Mouse (Mus musculus): Measurements from ENCODE around the gene Tspan12.
A peak's percentile ranks its signal among the peaks of the same experiment; 100 is the strongest.
"Not testable (repeated sequence)": the region's sequence is repeated elsewhere in the genome, so short reads cannot be mapped to it uniquely, and the experiment has no call there.

Gene Tspan12

DNA sequence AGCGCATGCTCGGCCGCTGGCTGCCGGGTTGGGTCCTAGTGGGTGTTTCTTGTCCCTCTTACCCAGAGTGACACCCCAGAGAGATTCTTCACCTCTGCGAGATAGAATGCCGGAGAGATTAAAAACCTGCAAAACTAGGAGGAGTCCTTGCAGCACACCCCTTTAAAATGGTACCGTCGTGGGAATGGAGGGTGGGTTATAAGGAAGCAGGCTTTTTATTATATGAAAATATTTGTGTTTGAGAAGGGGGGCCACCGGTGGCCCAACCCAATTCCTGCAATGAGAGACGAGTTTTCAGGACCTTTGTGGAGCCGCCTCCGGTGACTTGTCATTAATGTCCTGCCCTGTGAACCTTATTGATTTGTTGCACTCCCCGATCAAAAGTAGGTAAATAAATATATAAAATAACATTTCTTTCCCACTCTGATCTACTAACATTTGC lies at the start of gene Tspan12:
Tspan12 (minus strand) TSS at position 172 of the 442 bp plus-strand sequence.
- DNase-seq (ENCODE audit: low spot score): no peak

DNA sequence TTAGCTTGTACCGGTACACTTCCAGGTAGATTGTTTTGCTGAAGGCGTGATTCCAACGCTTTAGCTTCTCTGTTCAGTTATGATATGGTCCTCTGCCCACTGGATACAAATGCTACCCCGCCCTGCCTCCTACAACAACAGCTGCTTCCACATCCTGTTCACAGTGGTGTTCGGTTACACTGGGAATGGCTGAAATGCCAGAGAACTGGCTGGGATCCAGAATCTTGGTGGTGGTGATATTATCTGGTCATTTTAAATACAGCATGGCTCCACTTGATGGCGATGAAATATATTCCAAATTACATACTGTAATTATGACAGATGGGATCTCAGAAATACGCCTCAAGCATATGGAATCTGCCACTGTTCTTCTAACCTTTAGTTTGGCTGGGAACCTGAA lies 42.1 kb upstream of the Tspan12 start:
- peak; percentile 9 for DNase-seq (ENCODE audit: low spot score)

DNA sequence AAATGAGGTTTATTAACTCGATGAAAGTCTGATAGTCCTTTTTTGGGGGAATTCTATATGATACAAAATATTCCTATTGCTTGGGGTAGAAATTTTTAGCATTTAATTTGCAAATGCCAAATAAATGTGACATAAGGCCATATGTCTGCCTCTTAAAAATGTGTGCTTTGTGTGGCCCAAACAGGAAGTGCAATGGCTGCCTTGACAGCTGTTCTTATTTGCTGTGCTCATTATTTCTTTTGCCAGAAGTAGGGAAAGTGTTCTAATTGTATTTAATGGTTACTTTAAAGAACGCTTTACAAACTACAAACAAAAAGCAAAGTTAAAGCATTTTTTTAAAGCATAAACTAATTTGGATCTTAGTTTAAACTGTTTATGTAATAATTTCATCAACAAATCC lies 36.8 kb upstream of the Tspan12 start:
- no peak for DNase-seq (ENCODE audit: low spot score)

DNA sequence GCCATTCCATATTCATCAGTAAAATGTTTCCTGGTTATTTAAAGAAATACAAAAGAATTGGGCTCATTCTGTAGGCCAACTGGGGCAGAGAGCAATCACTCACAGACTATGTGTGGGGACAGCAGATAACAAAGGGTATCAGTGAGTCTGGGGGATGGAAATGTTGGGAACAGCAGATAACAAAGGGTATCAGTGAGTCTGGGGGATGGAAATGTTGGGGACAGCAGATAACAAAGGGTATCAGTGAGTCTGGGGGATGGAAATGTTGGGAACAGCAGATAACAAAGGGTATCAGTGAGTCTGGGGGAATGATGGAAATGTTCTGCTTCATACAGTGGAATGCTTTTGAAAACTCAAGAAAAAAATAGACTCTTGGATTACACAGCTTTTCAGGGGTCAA lies 35.7 kb upstream of the Tspan12 start:
- not testable (repeated sequence) for DNase-seq (ENCODE audit: low spot score)

DNA sequence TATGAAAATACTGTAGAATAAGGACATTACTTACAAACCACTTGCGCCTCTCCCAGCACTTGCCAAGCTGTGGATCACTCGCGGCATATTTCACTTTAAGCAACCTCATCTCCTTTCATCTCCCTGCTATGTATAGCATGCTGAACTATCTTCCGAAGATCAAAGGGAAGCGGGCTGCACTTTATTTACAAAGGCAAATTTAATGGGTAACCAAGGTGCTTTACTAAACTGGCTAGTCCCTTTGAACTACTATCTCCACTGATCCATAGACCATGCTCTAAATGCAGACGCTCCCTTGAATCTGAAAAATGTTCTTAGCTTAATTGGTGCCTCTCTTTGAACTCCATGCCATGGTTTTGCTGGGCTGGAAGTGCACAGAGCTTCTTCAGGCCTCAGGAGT lies 27.2 kb upstream of the Tspan12 start:
- DNase-seq (ENCODE audit: low spot score): no peak

DNA sequence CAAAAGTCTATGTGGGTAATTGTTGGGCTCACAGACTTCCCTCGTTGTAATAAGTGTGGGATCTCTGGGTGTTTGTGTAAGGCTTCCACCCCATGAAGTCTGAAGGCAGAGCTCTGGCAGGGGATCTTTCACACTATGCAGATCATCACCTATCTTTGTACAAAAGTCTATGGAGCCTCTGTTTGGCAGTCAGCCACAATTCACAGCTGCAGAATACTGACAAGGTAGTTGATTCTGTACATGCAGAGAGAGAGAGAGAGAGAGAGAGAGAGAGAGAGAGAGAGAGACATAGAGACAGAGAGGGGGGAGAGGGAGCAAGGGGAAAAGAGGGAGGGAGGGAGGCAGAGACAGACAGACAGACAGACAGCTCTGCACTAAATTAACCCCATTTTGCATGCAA lies 15.0 kb upstream of the Tspan12 start:
- no peak for DNase-seq (ENCODE audit: low spot score)

DNA sequence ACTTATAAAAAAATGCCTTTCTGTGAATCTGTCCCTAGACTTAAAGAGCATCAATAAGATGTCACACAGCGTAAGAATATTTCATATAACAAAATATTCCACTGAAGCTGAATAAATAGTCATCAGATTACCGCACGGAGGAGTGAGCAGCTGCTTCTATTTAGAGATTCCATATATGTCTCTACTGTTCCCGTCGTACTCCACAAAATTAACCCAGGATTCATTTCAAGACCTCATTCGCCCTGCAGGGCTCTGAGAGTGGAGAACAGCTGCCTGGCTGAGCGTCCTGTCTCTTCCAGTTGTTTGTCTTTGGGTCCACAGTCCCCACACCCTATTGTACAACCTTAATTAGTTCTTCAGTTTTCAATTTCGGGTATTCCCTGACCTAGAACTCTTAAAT lies 11.9 kb upstream of the Tspan12 start:
- no peak for DNase-seq (ENCODE audit: low spot score)

GRCm38 (mm10) chr6:21863561-21863960 lies 11.2 kb upstream of the Tspan12 start:
- DNase-seq (ENCODE audit: low spot score): no peak

DNA sequence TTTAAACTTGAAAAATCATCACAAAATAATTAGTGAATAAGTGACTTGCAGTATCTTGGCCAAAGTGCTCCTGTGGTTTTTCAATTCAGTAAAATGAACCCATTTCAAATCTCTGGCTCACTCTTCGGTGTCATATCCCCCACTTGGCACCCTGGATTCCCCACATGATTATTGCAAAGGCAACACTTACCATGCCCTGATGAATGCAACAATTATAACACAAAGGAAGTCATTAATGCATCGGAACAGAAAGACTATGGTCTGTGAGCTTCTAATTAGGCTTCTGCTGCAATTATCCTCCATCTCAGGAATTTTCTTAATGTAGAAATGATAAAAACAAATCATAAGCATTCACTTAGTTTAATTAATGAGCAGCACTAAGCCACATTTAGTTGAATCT lies 9.0 kb upstream of the Tspan12 start:
- no peak for DNase-seq (ENCODE audit: low spot score)

GRCm38 (mm10) chr6:21857843-21858242 lies 5.5 kb upstream of the Tspan12 start:
- no peak for DNase-seq (ENCODE audit: low spot score)

DNA sequence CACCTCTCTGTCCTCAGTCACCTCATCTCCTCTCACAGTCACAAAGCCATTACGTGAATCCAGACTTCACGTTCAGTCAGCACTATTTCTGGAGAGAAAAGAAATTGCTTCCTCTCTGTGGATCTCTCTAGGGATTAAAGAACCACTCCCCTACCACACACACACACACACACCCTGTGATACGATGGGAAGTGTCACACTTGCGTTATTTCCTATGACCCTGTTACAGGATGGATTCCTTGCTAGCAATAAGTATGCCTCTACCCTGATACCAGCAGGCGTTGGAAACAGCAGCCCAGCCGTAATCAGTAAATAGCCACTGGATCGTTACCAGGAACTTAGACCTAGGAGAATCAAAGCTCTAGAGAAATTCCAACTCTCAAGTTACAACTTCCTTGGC lies 3.6 kb upstream of the Tspan12 start:
- no peak for DNase-seq (ENCODE audit: low spot score)

DNA sequence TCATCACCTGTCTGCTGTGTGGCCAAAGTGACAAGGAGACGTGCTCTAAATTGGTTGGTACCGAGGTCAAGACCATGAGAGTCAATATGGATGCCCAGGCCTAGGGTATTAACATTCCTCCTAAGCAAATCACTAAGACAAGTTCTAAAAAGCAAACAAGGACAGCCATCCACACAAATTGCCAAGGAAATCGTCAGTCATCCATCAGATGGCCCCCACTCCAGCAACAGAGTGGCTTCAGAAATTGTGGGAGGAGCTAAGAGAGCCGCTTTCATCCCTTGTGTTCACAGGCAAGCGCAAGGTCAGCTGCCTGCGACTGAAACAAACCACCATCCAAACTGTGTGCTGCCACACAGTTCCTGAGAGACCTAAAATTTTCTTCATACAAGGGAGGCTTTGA lies 1.0 kb upstream of the Tspan12 start:
- no peak for DNase-seq (ENCODE audit: low spot score)

- DNase-seq (ENCODE audit: low spot score): peak; percentile 81
These were observed 545 bp downstream of the Tspan12 start for GRCm38 (mm10) chr6:21851596-21852343.

DNA sequence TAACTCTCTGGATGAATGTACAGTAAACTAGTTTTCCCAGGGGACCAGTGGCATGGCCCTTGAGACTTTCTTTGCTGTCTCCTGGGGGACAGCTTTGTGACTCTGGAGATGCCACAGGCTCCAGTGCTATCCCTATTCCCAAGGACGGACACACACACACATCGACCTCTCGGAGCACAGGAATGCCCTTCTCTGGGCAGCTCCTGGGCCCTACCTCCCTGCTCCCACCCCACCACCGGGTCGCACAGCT lies 1.0 kb downstream of the Tspan12 start:
- DNase-seq (ENCODE audit: low spot score): no peak

GRCm38 (mm10) chr6:21850526-21851345 lies 1.6 kb downstream of the Tspan12 start:
- DNase-seq (ENCODE audit: low spot score): no peak

GRCm38 (mm10) chr6:21848808-21849207 lies 3.5 kb downstream of the Tspan12 start:
- no peak for DNase-seq (ENCODE audit: low spot score)

DNA sequence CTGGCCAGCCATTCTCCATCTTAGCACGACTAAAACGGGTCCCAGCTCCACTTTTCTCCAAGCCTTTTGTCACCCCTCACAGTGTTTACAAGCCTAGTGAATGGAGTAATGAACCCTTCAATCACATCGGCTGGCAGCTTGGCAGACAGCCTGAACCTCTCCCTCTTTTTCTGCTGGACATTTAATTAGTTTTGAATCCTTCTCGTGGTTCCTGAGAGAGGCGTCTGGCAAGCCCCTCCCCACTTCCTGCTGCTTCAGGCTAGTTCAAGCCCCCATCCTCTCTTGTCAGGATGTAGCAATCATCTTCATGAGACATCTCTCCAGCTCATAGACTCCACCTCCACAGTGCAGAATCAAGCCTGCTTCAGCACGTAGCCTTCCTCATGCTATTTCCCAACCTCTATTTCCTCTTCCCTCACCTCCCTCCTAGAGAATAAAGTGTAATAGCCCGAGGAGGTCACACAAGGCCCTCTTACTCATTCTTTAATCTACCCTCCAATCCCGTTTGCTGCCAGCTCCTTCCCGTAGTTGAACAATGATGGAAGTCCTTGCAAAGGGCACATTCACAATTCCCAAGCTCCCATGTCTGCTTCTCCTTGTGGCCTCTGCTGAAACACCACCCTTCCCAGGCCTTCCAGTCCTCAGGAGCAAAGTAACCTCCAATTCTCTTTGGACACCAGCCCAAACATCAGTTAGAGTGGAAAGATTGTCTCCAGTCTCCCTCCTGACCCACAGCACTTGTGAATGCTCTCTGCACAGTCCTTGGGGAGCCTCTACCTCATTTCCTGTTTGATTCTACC lies 12.1 kb downstream of the Tspan12 start:
- no peak for DNase-seq (ENCODE audit: low spot score)

DNA sequence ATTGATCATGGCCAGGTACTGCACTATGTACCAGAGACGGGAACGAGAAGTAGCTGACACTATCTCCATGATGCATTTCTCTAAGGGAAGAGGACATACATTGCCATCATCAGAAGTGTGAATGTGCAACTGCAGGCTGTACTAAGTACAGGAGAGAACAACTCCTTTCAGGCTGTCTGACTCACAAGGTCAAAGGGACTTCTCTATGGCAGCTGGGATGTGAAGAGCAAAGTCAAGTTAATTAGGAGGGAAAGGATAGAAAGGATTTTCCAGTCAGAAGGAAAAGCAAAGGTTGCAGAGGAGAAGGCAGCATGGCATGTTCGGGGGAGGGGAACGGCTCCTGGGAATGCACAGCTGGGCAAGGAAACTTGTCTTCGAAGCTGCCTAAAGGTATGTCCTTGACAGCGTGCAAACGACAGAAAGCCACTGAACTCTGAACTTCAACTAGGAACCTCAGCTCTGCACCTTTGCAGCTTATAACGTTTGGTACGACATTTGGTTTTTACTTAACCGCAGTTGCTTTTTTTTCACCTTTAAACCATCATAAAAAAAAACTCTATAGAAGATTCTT lies 13.0 kb downstream of the Tspan12 start:
- DNase-seq (ENCODE audit: low spot score): no peak

- no peak for DNase-seq (ENCODE audit: low spot score)
These were observed 18.8 kb downstream of the Tspan12 start for GRCm38 (mm10) chr6:21833531-21833930.

GRCm38 (mm10) chr6:21831871-21832270 lies 20.4 kb downstream of the Tspan12 start:
- no peak for DNase-seq (ENCODE audit: low spot score)

GRCm38 (mm10) chr6:21830931-21831330 lies 21.4 kb downstream of the Tspan12 start:
- no peak for DNase-seq (ENCODE audit: low spot score)

DNA sequence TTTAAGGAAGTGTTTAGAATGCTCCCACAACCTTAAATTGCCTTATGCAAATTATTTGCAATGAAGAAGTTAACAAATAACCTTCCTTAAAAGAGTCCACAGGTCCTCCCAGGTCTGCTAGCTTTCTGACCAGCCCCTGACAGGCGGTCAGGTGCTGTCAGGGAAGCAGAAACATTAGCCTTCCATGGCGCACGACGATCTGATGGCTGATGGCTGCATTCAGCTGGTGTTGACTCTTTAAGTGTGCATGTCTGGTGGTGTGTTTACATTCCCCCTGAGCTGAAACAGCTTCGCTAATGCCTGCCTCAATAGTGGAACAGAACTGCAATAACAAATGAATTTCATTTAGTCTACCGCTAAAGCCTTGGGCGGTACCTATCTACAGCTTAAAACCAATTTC lies 22.4 kb downstream of the Tspan12 start:
- DNase-seq (ENCODE audit: low spot score): peak; percentile 52

- peak; percentile 29 for DNase-seq (ENCODE audit: low spot score)
These were observed 23.9 kb downstream of the Tspan12 start for GRCm38 (mm10) chr6:21828437-21828836.

Data from yolk sac, embryonic 10.5 days (tissue).